Mouse (Mus musculus) forebrain, embryonic 14.5 days (tissue): ENCODE results near the gene Ccni. TPM values are rescaled to one million over a fixed set of nuclear protein-coding genes. Genes with fewer than 3 reads are reported as not detected.

ENCODE experiments used
- ATAC-seq: fragments of 200-750 bp; cut with Nextera tagmentation; 2 replicates; pipeline ENCODE4 v1.8.0; 2017; ENCODE audit warnings: mild to moderate bottlenecking, moderate library complexity
- DNase-seq: peaks from one replicate; pipeline ENCODE4 v3.0.0-alpha.2; 2015; ENCODE audit warnings: low spot score
- H3K27ac ChIP-seq: fragments of 300-500 bp; sonication (generic); 2 replicates; pipeline ENCODE4 v1.5.1; 2014; ENCODE audit warnings: low read depth, mild to moderate bottlenecking, control low read depth, low read length, moderate library complexity
- H3K27me3 ChIP-seq: fragments of 300-500 bp; sonication (generic); replicated peaks from 2 replicates; pipeline ENCODE4 v1.6.1; 2014; ENCODE audit warnings: low read length, control low read depth, mixed read lengths; ENCODE audit not compliant: control insufficient read depth, insufficient read depth
- H3K36me3 ChIP-seq: fragments of 300-500 bp; sonication (generic); 2 replicates; pipeline ENCODE4 v1.6.1; 2014; ENCODE audit warnings: low read length, control low read depth; ENCODE audit not compliant: control insufficient read depth, insufficient read depth
- H3K4me1 ChIP-seq: fragments of 300-500 bp; sonication (generic); 2 replicates; pipeline ENCODE4 v1.6.1; 2014; ENCODE audit warnings: antibody characterized with exemption, low read length, control low read depth; ENCODE audit not compliant: control insufficient read depth, insufficient read depth
- H3K4me2 ChIP-seq: fragments of 300-500 bp; sonication (generic); 2 replicates; pipeline ENCODE4 v1.6.1; 2014; ENCODE audit warnings: mild to moderate bottlenecking, control low read depth, low read length
- H3K4me3 ChIP-seq: fragments of 300-500 bp; sonication (generic); 2 replicates; pipeline ENCODE4 v1.5.1; 2014; ENCODE audit warnings: low read depth, low read length, control low read depth
- H3K9ac ChIP-seq: fragments of 300-500 bp; sonication (generic); 2 replicates; pipeline ENCODE4 v1.6.1; 2014; ENCODE audit warnings: mild to moderate bottlenecking, low read length, control low read depth, moderate library complexity
- H3K9me3 ChIP-seq: fragments of 300-500 bp; sonication (generic); replicated peaks from 2 replicates; pipeline ENCODE4 v1.6.1; 2016; ENCODE audit warnings: low read length, control low read depth, mixed read lengths; ENCODE audit not compliant: control insufficient read depth
- WGBS: fragments of 180-500 bp; shearing (Covaris S2); extraction: QIAGEN DNeasy Blood & Tissue Kit; methylation state at CpG from one replicate; pipeline ENCODE4 v1.1.7; 2014; 5-methylcytosine and 5-hydroxymethylcytosine counted together
- polyA plus RNA-seq: library from polyadenylated mRNA; unstranded; fragments of >200 nt; fragmentation: Nextera tagmentation; extraction: Ambion mirVana; gene quantifications from 2 replicates; pipeline ENCODE4 v1.2.1, GENCODE M21; 2014

Gene Ccni
- polyA plus RNA-seq, 1 experiment from 2014 or later = 209 TPM

GRCm38 (mm10) chr5:93234605-93235004 lies 28.3 kb upstream of the Ccni start:
- Histone ChIP-seq H3K4me3 (no peak overlapping the region), H3K9me3 (no peaks in the 10 kb centered on the region), H3K4me1 (peaks cover 3% of the 10 kb centered on the region; the same call in 1 of the 2 replicates), H3K9ac (no peak overlapping the region), H3K4me2 (no peak overlapping the region), H3K27ac (no peak overlapping the region), H3K36me3 (no peaks in the 10 kb centered on the region), H3K27me3 (no peaks in the 10 kb centered on the region)
- DNase-seq (no peak), ATAC-seq (no peak)
- 86% methylated on average over 2 of the region's 2 CpGs for WGBS

GRCm38 (mm10) chr5:93234130-93234529 lies 27.8 kb upstream of the Ccni start:
- H3K27ac ChIP-seq = no peak overlapping the region
- no peak overlapping the region for H3K9ac ChIP-seq
- DNase-seq = peak; percentile 27
- peaks cover 3% of the 10 kb centered on the region; the same call in 1 of the 2 replicates for H3K4me1 ChIP-seq
- no peaks in the 10 kb centered on the region for H3K27me3 ChIP-seq
- H3K4me2 ChIP-seq = no peak overlapping the region
- no peaks in the 10 kb centered on the region for H3K9me3 ChIP-seq
- 0 out of 2 replicates have a peak, but pooled peaks have one; percentile 20 for ATAC-seq
- WGBS = 57% methylated on average over 4 of the region's 4 CpGs
- H3K4me3 ChIP-seq = no peak overlapping the region
- no peaks in the 10 kb centered on the region for H3K36me3 ChIP-seq

- no peak for ATAC-seq
- H3K9me3 ChIP-seq = no peaks in the 10 kb centered on the region
- H3K9ac ChIP-seq = no peak overlapping the region
- H3K36me3 ChIP-seq = no peaks in the 10 kb centered on the region
- no peaks in the 10 kb centered on the region for H3K27me3 ChIP-seq
- no peak overlapping the region for H3K4me2 ChIP-seq
- H3K4me1 ChIP-seq = peaks cover 3% of the 10 kb centered on the region; the same call in 1 of the 2 replicates
- no peak for DNase-seq
- 88% methylated on average over 2 of the region's 2 CpGs for WGBS
- H3K4me3 ChIP-seq = no peak overlapping the region
- H3K27ac ChIP-seq = no peak overlapping the region
These were observed 26.5 kb upstream of the Ccni start for GRCm38 (mm10) chr5:93232838-93233237.

GRCm38 (mm10) chr5:93231721-93232120 lies 25.4 kb upstream of the Ccni start:
- Histone ChIP-seq H3K36me3 (no peaks in the 10 kb centered on the region), H3K9me3 (no peaks in the 10 kb centered on the region), H3K4me2 (no peak overlapping the region), H3K4me3 (no peak overlapping the region), H3K27me3 (no peaks in the 10 kb centered on the region), H3K9ac (no peak overlapping the region), H3K27ac (no peak overlapping the region), H3K4me1 (peaks cover 3% of the 10 kb centered on the region; the same call in 1 of the 2 replicates)
- DNase-seq (no peak), ATAC-seq (no peak)
- WGBS = 69% methylated on average over 3 of the region's 3 CpGs

- Histone ChIP-seq H3K9me3 (no peaks in the 10 kb centered on the region), H3K27me3 (no peaks in the 10 kb centered on the region), H3K4me3 (no peak overlapping the region), H3K36me3 (no peaks in the 10 kb centered on the region), H3K4me2 (no peak overlapping the region), H3K9ac (no peak overlapping the region), H3K27ac (no peak overlapping the region), H3K4me1 (peaks cover 3% of the 10 kb centered on the region; the same call in 1 of the 2 replicates)
- ATAC-seq (no peak), DNase-seq (no peak)
- 78% methylated on average over 2 of the region's 2 CpGs for WGBS
These were observed 23.2 kb upstream of the Ccni start for GRCm38 (mm10) chr5:93229527-93229926.

GRCm38 (mm10) chr5:93227157-93227556 lies 20.9 kb upstream of the Ccni start:
- ATAC-seq (no peak), DNase-seq (no peak)
- H3K9me3 ChIP-seq = no peaks in the 10 kb centered on the region
- H3K4me2 ChIP-seq = no peak overlapping the region
- no peak overlapping the region for H3K9ac ChIP-seq
- WGBS = 98% methylated on average over 3 of the region's 3 CpGs
- no peaks in the 10 kb centered on the region for H3K4me1 ChIP-seq
- no peaks in the 10 kb centered on the region for H3K27me3 ChIP-seq
- no peak overlapping the region for H3K4me3 ChIP-seq
- H3K36me3 ChIP-seq = no peaks in the 10 kb centered on the region
- no peak overlapping the region for H3K27ac ChIP-seq

- Histone ChIP-seq H3K36me3 (no peaks in the 10 kb centered on the region), H3K27ac (no peak overlapping the region), H3K4me1 (no peaks in the 10 kb centered on the region), H3K9me3 (no peaks in the 10 kb centered on the region), H3K9ac (no peak overlapping the region), H3K4me2 (no peak overlapping the region), H3K27me3 (no peaks in the 10 kb centered on the region), H3K4me3 (no peak overlapping the region)
- WGBS = 85% methylated on average over 2 of the region's 2 CpGs
- ATAC-seq (no peak), DNase-seq (no peak)
These were observed 18.3 kb upstream of the Ccni start for GRCm38 (mm10) chr5:93224549-93224948.

GRCm38 (mm10) chr5:93221661-93222060 lies 15.4 kb upstream of the Ccni start:
- peak; percentile 3 for DNase-seq
- H3K4me3 ChIP-seq = no peak overlapping the region
- no peaks in the 10 kb centered on the region for H3K9me3 ChIP-seq
- no peak overlapping the region for H3K27ac ChIP-seq
- H3K36me3 ChIP-seq = no peaks in the 10 kb centered on the region
- H3K4me1 ChIP-seq = no peaks in the 10 kb centered on the region
- WGBS = 64% methylated on average over 3 of the region's 3 CpGs
- H3K9ac ChIP-seq = no peak overlapping the region
- H3K27me3 ChIP-seq = no peaks in the 10 kb centered on the region
- no peak for ATAC-seq
- H3K4me2 ChIP-seq = no peak overlapping the region

GRCm38 (mm10) chr5:93218375-93218774 lies 12.1 kb upstream of the Ccni start:
- Histone ChIP-seq H3K4me3 (no peak overlapping the region), H3K27me3 (no peaks in the 10 kb centered on the region), H3K9me3 (no peaks in the 10 kb centered on the region), H3K27ac (no peak overlapping the region), H3K4me2 (no peak overlapping the region), H3K36me3 (no peaks in the 10 kb centered on the region), H3K4me1 (no peaks in the 10 kb centered on the region), H3K9ac (no peak overlapping the region)
- 90% methylated on average over 3 of the region's 3 CpGs for WGBS
- no peak for DNase-seq
- no peak for ATAC-seq
